Mouse (Mus musculus): ENCODE measurements at regions not wholly inside any gene's neighbourhood (a gene's known extent, or its start where the extent isn't known, plus 50 kb on each side); places are given as distances from the start of the nearest gene placed in this dataset.

DNA sequence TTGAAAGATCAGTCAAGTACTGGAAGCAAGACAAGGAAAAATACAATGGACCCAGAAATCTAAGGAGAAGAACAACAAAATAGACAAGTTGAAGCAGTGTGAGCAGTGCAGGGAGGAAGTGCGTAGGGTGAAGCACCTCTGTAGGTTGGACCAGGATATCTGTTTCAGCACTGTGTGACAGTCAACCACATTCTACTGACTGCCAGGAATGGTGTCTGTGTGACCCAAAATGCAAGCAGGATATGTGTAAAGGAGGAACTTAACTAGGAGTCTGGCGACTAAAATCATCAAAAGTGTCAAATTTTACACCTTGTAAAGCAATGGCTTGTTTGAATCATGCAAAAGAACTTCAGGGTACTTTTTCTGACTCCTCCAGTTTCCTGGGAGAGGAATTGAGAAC is 207.7 kb downstream of the Rnf152 start:
- H3K4me3 ChIP-seq (ENCODE audit: control insufficient read depth in 1 of 2, insufficient read depth in 1 of 2, low read depth in 2 of 2, low read length in 2 of 2): no peak overlapping the region
- H3K9me3 ChIP-seq (replicated peaks; ENCODE audit: insufficient read depth, low read length): no peaks in the 10 kb centered on the region
- H3K27ac ChIP-seq (ENCODE audit: control insufficient read depth, low read depth, low read length): no peak overlapping the region
- H3K27me3 ChIP-seq (ENCODE audit: control insufficient read depth in 1 of 2, insufficient read depth in 2 of 2, low read length in 2 of 2): no peaks in the 10 kb centered on the region
- H3K4me1 ChIP-seq (ENCODE audit: control insufficient read depth in 1 of 2, insufficient read depth in 2 of 2, low read length in 2 of 2): no peaks in the 10 kb centered on the region
- no peak overlapping the region for H3K9ac ChIP-seq (ENCODE audit: control insufficient read depth, low read depth, low read length, poor library complexity, severe bottlenecking)
- no peak for TF ChIP-seq KAT2A (conservative IDR thresholded peaks at IDR 0.05; ENCODE audit: low read depth, low read length)
- TF ChIP-seq UBTF (IDR thresholded peaks at IDR 0.05; ENCODE audit: borderline replicate concordance, insufficient read depth, low read depth, low read length): no peak
- TF ChIP-seq USF2 (IDR thresholded peaks at IDR 0.05; ENCODE audit: borderline replicate concordance in 1 of 2, insufficient read depth in 1 of 2, low read depth in 1 of 2, low read length in 2 of 2): no peak
- TF ChIP-seq MYC (IDR thresholded peaks at IDR 0.05; ENCODE audit: low read depth, low read length): no peak
- TF ChIP-seq RCOR1 (IDR thresholded peaks at IDR 0.05; ENCODE audit: low read depth, low read length): no peak
- TF ChIP-seq TAL1 (IDR thresholded peaks at IDR 0.05; ENCODE audit: low read length): no peak
- TF ChIP-seq CHD2 (IDR thresholded peaks at IDR 0.05; ENCODE audit: low read length): no peak
- no peak for TF ChIP-seq ELF1 (IDR thresholded peaks at IDR 0.05; ENCODE audit: low read depth, low read length)
- no peak for TF ChIP-seq GATA1 (IDR thresholded peaks at IDR 0.05; ENCODE audit: low read depth, low read length)
- TF ChIP-seq POLR2A (IDR thresholded peaks at IDR 0.05; ENCODE audit: control insufficient read depth in 1 of 2, insufficient read depth in 1 of 2, low read depth in 1 of 2, low read length in 2 of 2, poor library complexity in 1 of 2): no peak
- no peak for TF ChIP-seq POLR2AphosphoS2 (IDR thresholded peaks at IDR 0.05; ENCODE audit: low read length)
- TF ChIP-seq RAD21 (IDR thresholded peaks at IDR 0.05; ENCODE audit: low read depth, low read length): no peak
- TF ChIP-seq MAX (IDR thresholded peaks at IDR 0.05; ENCODE audit: low read length): no peak
- TF ChIP-seq SMC3 (IDR thresholded peaks at IDR 0.05; ENCODE audit: low read depth, low read length): no peak
- no peak for TF ChIP-seq MEF2A (IDR thresholded peaks at IDR 0.05; ENCODE audit: extremely low read depth, insufficient replicate concordance, low read depth, low read length, poor library complexity, severe bottlenecking)
- no peak for TF ChIP-seq NRF1 (IDR thresholded peaks at IDR 0.05; ENCODE audit: insufficient read depth, low read depth, low read length, poor library complexity, severe bottlenecking)
- no peak for TF ChIP-seq GABPA (IDR thresholded peaks at IDR 0.05; ENCODE audit: low read depth, low read length)
- no peak for TF ChIP-seq MAZ (IDR thresholded peaks at IDR 0.05; ENCODE audit: low read depth, low read length)
- no peak for TF ChIP-seq POLR2AphosphoS5 (IDR thresholded peaks at IDR 0.05; ENCODE audit: borderline replicate concordance, low read depth, low read length)
- TF ChIP-seq HCFC1 (IDR thresholded peaks at IDR 0.05; ENCODE audit: low read depth, low read length): no peak
- H3K36me3 ChIP-seq (ENCODE audit: control insufficient read depth in 1 of 2, insufficient read depth in 2 of 2, low read length in 2 of 2): no peaks in the 10 kb centered on the region
- DNase-seq (ENCODE audit: low read depth, low spot score): no peak
- H3K79me2 ChIP-seq (ENCODE audit: control insufficient read depth, insufficient read depth, low read length, poor library complexity): no peaks in the 10 kb centered on the region

DNA sequence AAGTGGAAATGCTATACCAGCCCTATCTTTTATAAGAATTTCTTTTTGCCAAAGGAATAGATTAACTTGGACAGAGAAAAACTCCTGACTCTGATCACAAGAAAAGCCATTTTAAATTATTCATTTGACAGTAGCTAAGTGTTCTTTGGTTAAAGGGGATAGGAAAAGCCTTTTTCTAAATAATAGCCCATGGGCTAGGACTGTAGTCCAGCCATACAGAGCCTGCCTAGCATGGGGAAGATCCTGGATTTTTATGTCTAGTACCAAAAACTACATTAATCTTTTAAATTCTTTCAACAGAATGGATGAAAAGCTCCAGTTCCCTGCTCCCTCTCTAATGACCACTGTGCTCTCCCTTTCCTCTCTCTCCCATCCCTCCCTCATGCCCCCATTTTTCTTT is 208.5 kb downstream of the Rnf152 start:
- no peaks in the 10 kb centered on the region for H3K79me2 ChIP-seq (ENCODE audit: control insufficient read depth, insufficient read depth, low read length, poor library complexity)
- no peak overlapping the region for H3K27ac ChIP-seq (ENCODE audit: control insufficient read depth, low read depth, low read length)
- DNase-seq (ENCODE audit: low read depth, low spot score): no peak
- H3K9me3 ChIP-seq (replicated peaks; ENCODE audit: insufficient read depth, low read length): no peaks in the 10 kb centered on the region
- H3K4me3 ChIP-seq (ENCODE audit: control insufficient read depth in 1 of 2, insufficient read depth in 1 of 2, low read depth in 2 of 2, low read length in 2 of 2): no peak overlapping the region
- TF ChIP-seq ZNF384 (IDR thresholded peaks at IDR 0.05; ENCODE audit: low read depth, low read length) (no peak), MAZ (IDR thresholded peaks at IDR 0.05; ENCODE audit: low read depth, low read length) (no peak), GABPA (IDR thresholded peaks at IDR 0.05; ENCODE audit: low read depth, low read length) (no peak), RAD21 (IDR thresholded peaks at IDR 0.05; ENCODE audit: low read depth, low read length) (no peak), ELF1 (IDR thresholded peaks at IDR 0.05; ENCODE audit: low read depth, low read length) (no peak), ZC3H11A (IDR thresholded peaks at IDR 0.05; ENCODE audit: low read depth, low read length) (no peak), TCF12 (IDR thresholded peaks at IDR 0.05; ENCODE audit: low read depth, low read length) (no peak), USF2 (IDR thresholded peaks at IDR 0.05; ENCODE audit: borderline replicate concordance in 1 of 2, insufficient read depth in 1 of 2, low read depth in 1 of 2, low read length in 2 of 2) (no peak), NRF1 (IDR thresholded peaks at IDR 0.05; ENCODE audit: insufficient read depth, low read depth, low read length, poor library complexity, severe bottlenecking) (no peak), TAL1 (IDR thresholded peaks at IDR 0.05; ENCODE audit: low read length) (no peak), RCOR1 (IDR thresholded peaks at IDR 0.05; ENCODE audit: low read depth, low read length) (no peak), USF1 (IDR thresholded peaks at IDR 0.05; ENCODE audit: low read depth, low read length) (no peak), UBTF (IDR thresholded peaks at IDR 0.05; ENCODE audit: borderline replicate concordance, insufficient read depth, low read depth, low read length) (no peak), SMC3 (IDR thresholded peaks at IDR 0.05; ENCODE audit: low read depth, low read length) (no peak), POLR2A (IDR thresholded peaks at IDR 0.05; ENCODE audit: control insufficient read depth in 1 of 2, insufficient read depth in 1 of 2, low read depth in 1 of 2, low read length in 2 of 2, poor library complexity in 1 of 2) (no peak)
- H3K27me3 ChIP-seq (ENCODE audit: control insufficient read depth in 1 of 2, insufficient read depth in 2 of 2, low read length in 2 of 2): no peaks in the 10 kb centered on the region
- H3K4me1 ChIP-seq (ENCODE audit: control insufficient read depth in 1 of 2, insufficient read depth in 2 of 2, low read length in 2 of 2): no peaks in the 10 kb centered on the region
- H3K9ac ChIP-seq (ENCODE audit: control insufficient read depth, low read depth, low read length, poor library complexity, severe bottlenecking): no peak overlapping the region
- no peaks in the 10 kb centered on the region for H3K36me3 ChIP-seq (ENCODE audit: control insufficient read depth in 1 of 2, insufficient read depth in 2 of 2, low read length in 2 of 2)

All from MEL (cell line).